Mouse (Mus musculus) embryo, embryonic 11 days (tissue): ENCODE measurements at regions not wholly inside any gene's neighbourhood (a gene's known extent, or its start where the extent isn't known, plus 50 kb on each side); places are given as distances from the start of the nearest gene placed in this dataset.
A peak's percentile ranks its signal among the peaks of the same experiment; 100 is the strongest.

Experiments
- DNase-seq: peaks from one replicate; pipeline ENCODE4 v3.0.0-alpha.2; 2015

DNA sequence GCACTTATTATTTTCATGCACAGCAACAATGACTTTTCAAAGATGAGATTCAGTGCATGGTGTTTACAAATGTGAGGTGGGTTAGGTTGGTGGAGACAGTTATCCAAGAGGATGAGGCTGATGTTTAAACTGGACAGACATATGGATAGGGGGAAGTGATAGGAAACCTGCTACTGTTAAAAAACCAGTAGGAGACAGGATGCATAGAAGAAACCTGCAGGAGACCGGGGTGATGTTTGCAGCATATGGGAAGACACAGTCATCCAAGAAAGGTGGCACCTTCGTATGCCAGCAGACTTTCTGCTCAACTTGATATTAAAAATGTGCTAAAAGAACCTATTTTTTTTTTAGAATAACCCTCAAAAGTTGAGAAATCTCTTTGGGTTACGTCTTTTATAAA lies 809.9 kb upstream of the Gm5150 start:
- DNase-seq = no peak

DNA sequence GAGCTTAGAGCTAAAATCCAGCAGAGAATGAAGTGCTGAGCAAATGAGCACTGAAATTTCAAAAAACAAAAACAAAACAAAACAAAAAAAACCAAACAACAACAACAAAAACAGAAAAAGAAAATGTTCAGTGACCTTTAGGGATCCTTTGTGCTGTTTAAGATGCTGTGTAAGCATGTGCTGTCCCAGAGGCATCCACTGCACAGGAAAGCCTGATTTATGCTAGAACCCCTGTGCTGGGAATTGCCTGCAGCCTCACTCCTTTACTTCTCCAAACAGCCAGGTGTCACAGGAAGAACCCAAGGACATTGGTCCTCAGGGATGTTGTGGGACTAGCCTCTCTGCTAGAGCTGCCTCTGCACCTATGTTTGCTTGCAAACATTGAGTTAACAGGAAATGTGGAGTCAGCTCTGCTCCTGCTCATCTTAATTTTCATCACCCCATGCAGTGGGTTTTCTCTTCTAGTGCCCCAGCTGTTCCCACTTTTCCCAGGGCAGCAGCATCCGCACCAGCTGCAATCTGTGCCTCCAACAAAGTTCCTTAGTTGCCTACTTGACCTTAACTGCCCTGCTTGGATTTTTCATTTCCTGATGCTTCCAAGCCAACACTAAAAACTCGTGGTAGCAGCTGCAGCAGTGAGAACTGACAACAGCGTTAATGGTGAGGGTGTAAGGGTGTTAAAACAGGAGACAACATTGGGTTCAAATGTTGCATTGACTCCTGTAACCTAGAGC lies 804.8 kb upstream of the Gm5150 start:
- DNase-seq = peak; percentile 24

DNA sequence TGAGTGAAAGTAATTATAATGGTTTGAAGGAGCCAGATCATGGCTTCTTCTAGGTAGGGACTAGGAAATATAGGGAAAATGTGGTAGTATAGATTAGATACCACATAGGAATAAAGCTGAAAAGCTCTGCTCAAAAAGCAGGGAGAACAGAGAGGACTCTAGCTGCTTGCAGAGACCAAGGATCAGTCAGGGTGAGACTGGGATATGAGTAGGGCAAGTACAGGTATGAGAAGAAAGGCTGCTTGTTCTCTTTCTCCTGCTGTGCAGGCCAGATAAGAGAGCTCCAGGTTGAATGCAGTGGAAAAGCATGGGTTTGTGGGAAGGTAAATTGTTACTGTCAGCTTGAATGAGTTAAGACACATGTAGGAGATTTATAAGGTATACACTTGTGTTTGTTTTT lies 797.4 kb upstream of the Gm5150 start:
- DNase-seq = no peak
